Mouse (Mus musculus) CH12.LX (cell line): ENCODE measurements around the gene Olfr885. TPM values are rescaled to one million over a fixed set of nuclear protein-coding genes. Genes with fewer than 3 reads are reported as not detected.

Experiments used
- DNase-seq: peaks from one replicate; pipeline ENCODE4 v3.0.0-alpha.2; 2013; ENCODE audit errors: extremely low read depth
- H3K27ac ChIP-seq: 2 replicates; pipeline ENCODE4 v1.5.1; 2012; ENCODE audit warnings: low read depth, mild to moderate bottlenecking, control low read depth, moderate library complexity; ENCODE audit not compliant: insufficient read depth
- H3K27me3 ChIP-seq: replicated peaks from 2 replicates; pipeline ENCODE3; 2012; ENCODE audit warnings: inconsistent platforms
- H3K36me3 ChIP-seq, 2 experiments: replicated peaks in 1 of 2; 2 replicates each; pipeline versions ENCODE3 to v1.6.1; 2012; ENCODE audit warnings: inconsistent platforms in 1 of 2, low read length in 1 of 2, mild to moderate bottlenecking in 1 of 2, mixed read lengths in 1 of 2, moderate library complexity in 1 of 2; ENCODE audit not compliant: control insufficient read depth in 1 of 2, insufficient read depth in 1 of 2
- H3K4me1 ChIP-seq, 2 experiments: 2 replicates each; pipeline ENCODE4 v1.6.1; 2012; ENCODE audit warnings: inconsistent platforms in 1 of 2, moderate library complexity in 1 of 2; ENCODE audit not compliant: insufficient read depth in 2 of 2, control insufficient read depth in 1 of 2
- H3K4me2 ChIP-seq: 2 replicates; pipeline ENCODE4 v1.6.1; 2012; ENCODE audit warnings: low read depth, mild to moderate bottlenecking, control low read depth; ENCODE audit not compliant: poor library complexity, insufficient read depth, severe bottlenecking
- H3K4me3 ChIP-seq, 3 experiments: fragments of 150-350 bp in 1 of 3; sonication (generic) in 1 of 3; replicated peaks in 1 of 3; 2 replicates each; pipeline versions ENCODE3 to v1.5.1; 2011 to 2012; ENCODE audit warnings: low read depth in 2 of 3, low read length in 2 of 3, mild to moderate bottlenecking in 2 of 3, moderate library complexity in 2 of 3, control low read depth in 1 of 3, improper control_type of control experiment in 1 of 3, inconsistent platforms in 1 of 3, mixed read lengths in 1 of 3; ENCODE audit not compliant: poor library complexity in 1 of 3
- H3K79me2 ChIP-seq: replicated peaks from 2 replicates; pipeline ENCODE4 v1.6.1; 2012; ENCODE audit warnings: mild to moderate bottlenecking, moderate library complexity; ENCODE audit not compliant: control insufficient read depth, poor library complexity, insufficient read depth, severe bottlenecking; ENCODE audit errors: extremely low read depth
- H3K9ac ChIP-seq: 2 replicates; pipeline ENCODE4 v1.6.1; 2012; ENCODE audit warnings: low read depth, mild to moderate bottlenecking, control low read depth, moderate library complexity; ENCODE audit not compliant: insufficient read depth
- H3K9me3 ChIP-seq: replicated peaks from 2 replicates; pipeline ENCODE3; 2012; ENCODE audit warnings: low read length, inconsistent platforms, mixed read lengths
- BHLHE40 ChIP-seq: IDR thresholded peaks from 2 replicates; pipeline ENCODE4 v1.6.1; 2011; ENCODE audit warnings: mild to moderate bottlenecking, low read depth, low read length, improper control_type of control experiment
- CHD1 ChIP-seq: IDR thresholded peaks from 2 replicates; pipeline ENCODE4 v1.6.1; 2012; ENCODE audit warnings: low read depth, low read length, improper control_type of control experiment, inconsistent platforms
- E2F4 ChIP-seq: IDR thresholded peaks from 2 replicates; pipeline ENCODE4 v1.6.1; 2011; ENCODE audit warnings: low read depth, low read length, improper control_type of control experiment; ENCODE audit not compliant: insufficient replicate concordance
- ELF1 ChIP-seq: IDR thresholded peaks from 2 replicates; pipeline ENCODE4 v1.6.1; 2014; ENCODE audit warnings: low read depth, mild to moderate bottlenecking, inconsistent platforms, low read length, improper control_type of control experiment
- EP300 ChIP-seq: IDR thresholded peaks from 2 replicates; pipeline ENCODE4 v1.6.1; 2011; ENCODE audit warnings: low read length, improper control_type of control experiment
- KAT2A ChIP-seq: IDR thresholded peaks from 2 replicates; pipeline ENCODE4 v1.6.1; 2012; ENCODE audit warnings: low read length, improper control_type of control experiment, inconsistent platforms; ENCODE audit not compliant: insufficient replicate concordance
- MAX ChIP-seq: IDR thresholded peaks from 2 replicates; pipeline ENCODE4 v1.6.1; 2011; ENCODE audit warnings: low read length, improper control_type of control experiment
- MAZ ChIP-seq: IDR thresholded peaks from 2 replicates; pipeline ENCODE4 v1.6.1; 2012; ENCODE audit warnings: low read depth, mild to moderate bottlenecking, inconsistent platforms, low read length, improper control_type of control experiment, moderate library complexity
- MEF2A ChIP-seq: IDR thresholded peaks from 2 replicates; pipeline ENCODE4 v1.6.1; 2014; ENCODE audit warnings: low read depth, mild to moderate bottlenecking, inconsistent platforms, low read length, improper control_type of control experiment, borderline replicate concordance
- MXI1 ChIP-seq: IDR thresholded peaks from 2 replicates; pipeline ENCODE4 v1.6.1; 2011; ENCODE audit warnings: mild to moderate bottlenecking, low read depth, low read length, improper control_type of control experiment
- NELFE ChIP-seq: IDR thresholded peaks from 2 replicates; pipeline ENCODE4 v1.6.1; 2011; ENCODE audit warnings: low read depth, low read length, improper control_type of control experiment
- PAX5 ChIP-seq: IDR thresholded peaks from 2 replicates; pipeline ENCODE4 v1.6.1; 2012; ENCODE audit warnings: low read length, inconsistent platforms, mixed read lengths
- POLR2A ChIP-seq: IDR thresholded peaks from 2 replicates; pipeline ENCODE4 v1.6.1; 2011; ENCODE audit warnings: low read depth, mild to moderate bottlenecking, improper control_type of control experiment, low read length
- RAD21 ChIP-seq: IDR thresholded peaks from 2 replicates; pipeline ENCODE4 v1.6.1; 2011; ENCODE audit warnings: low read depth, mild to moderate bottlenecking, low read length, improper control_type of control experiment, moderate library complexity
- RCOR1 ChIP-seq: conservative IDR thresholded peaks from 2 replicates; pipeline ENCODE4 v1.6.1; 2012; ENCODE audit warnings: low read depth, mild to moderate bottlenecking, inconsistent platforms, low read length, improper control_type of control experiment
- SIN3A ChIP-seq: IDR thresholded peaks from 2 replicates; pipeline ENCODE4 v1.6.1; 2012; ENCODE audit warnings: low read length, improper control_type of control experiment, inconsistent platforms
- SMC3 ChIP-seq: IDR thresholded peaks from 2 replicates; pipeline ENCODE4 v1.6.1; 2011; ENCODE audit warnings: low read depth, low read length, improper control_type of control experiment
- USF1 ChIP-seq: IDR thresholded peaks from 2 replicates; pipeline ENCODE4 v1.6.1; 2014; ENCODE audit warnings: low read depth, mild to moderate bottlenecking, inconsistent platforms, low read length, improper control_type of control experiment
- ZKSCAN1 ChIP-seq: IDR thresholded peaks from 2 replicates; pipeline ENCODE4 v1.6.1; 2012; ENCODE audit warnings: low read depth, inconsistent platforms, low read length, improper control_type of control experiment, borderline replicate concordance
- dilution Hi-C: fragments of 300-500 bp; cut with MboI; formaldehyde crosslinking; loops from 2 replicates; pipeline ENCODE4 v1.14.3; 2020; ENCODE audit warnings: low sequenced_read_pairs; ENCODE audit not compliant: extremely low pct_unique_long_range_greater_than_20kb, extremely low pct_ligation_motif_present
- in situ Hi-C: fragments of 300-500 bp; cut with MboI; formaldehyde crosslinking; loops from 3 replicates; pipeline ENCODE4 v1.14.3; 2019; ENCODE audit warnings: low sequenced_read_pairs, low pct_ligation_motif_present, low pct_unique_long_range_greater_than_20kb, mixed read lengths
- polyA plus RNA-seq: library from polyadenylated mRNA; unstranded; fragments of >175 nt; gene quantifications from 2 replicates; pipeline ENCODE4 v1.2.1, GENCODE M21; 2012; ENCODE audit warnings: low read depth; ENCODE audit not compliant: insufficient read length
- total RNA-seq, 2 experiments: library from RNA; depleted of rRNA; stranded (reverse); fragments of 300-350 nt in 1 of 2; fragments of >200 nt in 1 of 2; gene quantifications; 2 replicates each; pipeline ENCODE4 v1.2.3; 2012 to 2014

Olfr885 gene
- total RNA-seq (2012; rRNA removed) (not detected in 2 replicates), total RNA-seq (2014; rRNA removed) (not detected in 2 replicates), polyA plus RNA-seq (not detected in 2 replicates)

- Histone ChIP-seq H3K79me2 (no peaks in the 10 kb centered on the region), H3K27ac (no peak within 1 kb of the TSS), H3K9me3 (no peaks in the 10 kb centered on the region), H3K4me1 (no peaks in the 10 kb centered on the region), H3K9ac (no peak within 1 kb of the TSS), H3K36me3 (no peaks in the 10 kb centered on the region), H3K4me2 (no peak within 1 kb of the TSS)
- dilution Hi-C loops: no loop called here
- DNase-seq: no peak
- TF ChIP-seq KAT2A (no peak), ELF1 (no peak), EP300 (no peak), USF1 (no peak), CHD1 (no peak), NELFE (no peak), BHLHE40 (no peak), SIN3A (no peak), PAX5 (no peak), MXI1 (no peak), SMC3 (no peak), RCOR1 (no peak), MAZ (no peak), MAX (no peak), ZKSCAN1 (no peak), E2F4 (no peak)
- TF ChIP-seq, all 38 proteins: peak for 0
- in situ Hi-C loops: no loop called here
- no peak within 1 kb of the TSS for H3K4me3 ChIP-seq
- H3K27me3 ChIP-seq: no peaks in the 10 kb centered on the region
These were observed at the start of gene Olfr885 for GRCm38 (mm10) chr9:38061022-38061421. TSS of gene Olfr885 (plus strand) at chr9:38061322.

GRCm38 (mm10) chr9:38025508-38025907 lies 35.6 kb upstream of the Olfr885 start, which contains the start of gene Olfr883:
TSS of gene Olfr883 (plus strand) at chr9:38025808.
- Histone ChIP-seq H3K4me2 (no peak within 1 kb of the TSS), H3K4me1 (no peaks in the 10 kb centered on the region), H3K4me3 (no peak within 1 kb of the TSS), H3K9ac (no peak within 1 kb of the TSS), H3K36me3 (no peaks in the 10 kb centered on the region), H3K27ac (no peak within 1 kb of the TSS), H3K27me3 (no peaks in the 10 kb centered on the region), H3K9me3 (no peaks in the 10 kb centered on the region), H3K79me2 (no peaks in the 10 kb centered on the region)
- in situ Hi-C loops (no loop called here), dilution Hi-C loops (no loop called here)
- TF ChIP-seq MEF2A: no peak
- TF ChIP-seq SIN3A: no peak
- TF ChIP-seq RAD21: no peak
- TF ChIP-seq POLR2A: no peak
- no peak for TF ChIP-seq USF1
- no peak for TF ChIP-seq MXI1
- no peak for TF ChIP-seq KAT2A
- no peak for DNase-seq
